Mouse (Mus musculus) heart, adult 2 months (tissue): ENCODE data around the gene Vps41. TPM values are rescaled to one million over a fixed set of nuclear protein-coding genes. Genes with fewer than 3 reads are reported as not detected.
A peak's percentile ranks its signal among the peaks of the same experiment; 100 is the strongest.

Experiments used
- DNase-seq, 2 experiments: peaks; one replicate each; pipeline ENCODE4 v3.0.0; 2021
- H3K27ac ChIP-seq: fragments of 200-600 bp; 2 replicates; pipeline ENCODE4 v1.8.1; 2022
- H3K27me3 ChIP-seq: fragments of 200-500 bp; 2 replicates; pipeline ENCODE4 v1.6.1; 2012; ENCODE audit warnings: mild to moderate bottlenecking, low read length, inconsistent platforms, mixed read lengths; ENCODE audit not compliant: control insufficient read depth, insufficient read depth
- H3K36me3 ChIP-seq: fragments of 200-500 bp; 2 replicates; pipeline ENCODE4 v1.6.1; 2012; ENCODE audit warnings: low read length, inconsistent platforms; ENCODE audit not compliant: control insufficient read depth, insufficient read depth
- H3K4me1 ChIP-seq: fragments of 200-500 bp; 2 replicates; pipeline ENCODE4 v1.6.1; 2011; ENCODE audit warnings: low read length; ENCODE audit not compliant: control insufficient read depth, insufficient read depth
- H3K4me3 ChIP-seq: fragments of 200-600 bp; 2 replicates; pipeline ENCODE4 v1.8.1; 2022
- H3K79me2 ChIP-seq: fragments of 200-500 bp; replicated peaks from 2 replicates; pipeline ENCODE4 v1.6.1; 2012; ENCODE audit warnings: mild to moderate bottlenecking, inconsistent platforms, low read length, moderate library complexity, mixed read lengths; ENCODE audit not compliant: control insufficient read depth, insufficient read depth
- H3K9ac ChIP-seq: fragments of 200-500 bp; 2 replicates; pipeline ENCODE4 v1.6.1; 2012; ENCODE audit warnings: low read depth, mild to moderate bottlenecking, control low read depth, inconsistent platforms, low read length, mixed read lengths
- CTCF ChIP-seq: fragments of 200-600 bp; IDR thresholded peaks from 2 replicates; pipeline ENCODE4 v1.8.1; 2022; ENCODE audit warnings: antibody characterized with exemption, mild to moderate bottlenecking, moderate library complexity
- EP300 ChIP-seq: fragments of 200-500 bp; IDR thresholded peaks from 2 replicates; pipeline ENCODE4 v1.6.1; 2011; ENCODE audit warnings: low read depth, low read length, control low read depth; ENCODE audit not compliant: insufficient read depth
- POLR2A ChIP-seq: fragments of 200-500 bp; IDR thresholded peaks from 2 replicates; pipeline ENCODE4 v1.6.1; 2011; ENCODE audit warnings: mild to moderate bottlenecking, low read depth, low read length, control low read depth; ENCODE audit not compliant: insufficient read depth
- WGBS: fragments of 180-500 bp; shearing (Covaris S2); methylation state at CpG from one replicate; pipeline ENCODE4 v1.1.7; 2018; 5-methylcytosine and 5-hydroxymethylcytosine counted together
- intact Hi-C: fragments of 180-260 bp; cut with DNase I; formaldehyde crosslinking; loops from one replicate; pipeline ENCODE4 v1.15.1; 2025
- polyA plus RNA-seq: library from polyadenylated mRNA; depleted of rRNA; stranded (reverse); fragments of >200 nt; gene quantifications from 2 replicates; pipeline ENCODE4 v1.2.3, GENCODE M21; 2012
- total RNA-seq, 2 experiments: library from RNA; stranded (reverse); gene quantifications; 2 replicates each; pipeline ENCODE4 v1.2.3; 2021

The Vps41 gene
- total and polyA plus RNA-seq, 3 experiments: 13.9 to 31.3 (median 28.2) TPM

DNA sequence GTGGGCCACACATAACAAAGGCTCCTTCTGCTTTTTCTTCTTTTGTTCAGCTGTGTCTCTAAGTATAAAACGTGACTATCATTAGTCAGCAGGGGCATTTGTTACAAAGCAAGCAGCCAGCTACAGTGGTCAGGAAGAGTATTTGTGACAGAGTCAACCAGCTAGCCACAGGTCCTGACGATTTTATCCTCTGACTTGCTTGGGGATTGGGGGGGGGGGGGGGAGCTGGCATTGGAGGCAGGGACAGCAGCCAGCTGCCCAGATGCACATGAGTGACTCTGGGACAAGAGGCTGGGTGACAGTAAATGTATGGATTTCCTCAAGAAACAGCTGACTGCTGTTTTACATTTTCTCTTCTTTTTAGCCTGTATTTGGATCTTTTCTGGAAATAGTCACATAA lies 50.8 kb downstream of the Vps41 start:
- H3K4me3 ChIP-seq: no peak overlapping the region

DNA sequence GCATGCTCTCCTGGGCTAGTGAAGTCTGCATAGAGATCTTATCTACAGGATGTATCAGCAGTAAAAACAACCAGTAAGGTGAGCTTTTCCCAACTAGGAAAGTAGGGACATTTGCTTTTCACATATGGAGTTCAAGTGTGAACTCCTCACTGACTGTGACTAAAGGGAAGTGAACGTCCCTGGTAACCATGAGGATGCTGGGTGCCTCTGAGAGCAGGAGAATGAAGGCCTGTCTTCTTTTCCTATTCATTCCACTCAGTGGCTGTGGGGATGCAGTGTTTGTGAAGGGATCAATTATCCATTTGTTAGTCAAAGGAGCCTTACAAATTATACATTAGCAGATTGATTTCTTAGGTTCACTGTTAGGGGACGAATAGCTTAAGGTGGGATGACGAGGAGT lies 51.4 kb downstream of the Vps41 start:
- H3K4me1 ChIP-seq: peaks cover 4% of the 10 kb centered on the region
- WGBS: 80% methylated on average over 3 of the region's 3 CpGs
- H3K4me3 ChIP-seq: no peak overlapping the region
- no peak overlapping the region for H3K9ac ChIP-seq
- H3K36me3 ChIP-seq: peaks cover 2% of the 10 kb centered on the region; the same call in 1 of the 2 replicates
- no peak for TF ChIP-seq EP300
- no peak for TF ChIP-seq CTCF
- TF ChIP-seq POLR2A: no peak
- H3K79me2 ChIP-seq: no peaks in the 10 kb centered on the region
- no peak for DNase-seq
- no peaks in the 10 kb centered on the region for H3K27me3 ChIP-seq
- intact Hi-C loops: no loop called here
- H3K27ac ChIP-seq: no peak overlapping the region

More for the DNA sequence above, 50.8 kb downstream of the Vps41 start:
- Histone ChIP-seq H3K4me1 (peaks cover 2% of the 10 kb centered on the region; the same call in 1 of the 2 replicates), H3K27me3 (no peaks in the 10 kb centered on the region), H3K36me3 (peaks cover 2% of the 10 kb centered on the region; the same call in 1 of the 2 replicates), H3K27ac (no peak overlapping the region), H3K79me2 (no peaks in the 10 kb centered on the region), H3K9ac (no peak overlapping the region)
- no peak for TF ChIP-seq POLR2A
- WGBS: 16% methylated on average over 2 of the region's 2 CpGs
- intact Hi-C loops: no loop called here
- DNase-seq: no peak

DNA sequence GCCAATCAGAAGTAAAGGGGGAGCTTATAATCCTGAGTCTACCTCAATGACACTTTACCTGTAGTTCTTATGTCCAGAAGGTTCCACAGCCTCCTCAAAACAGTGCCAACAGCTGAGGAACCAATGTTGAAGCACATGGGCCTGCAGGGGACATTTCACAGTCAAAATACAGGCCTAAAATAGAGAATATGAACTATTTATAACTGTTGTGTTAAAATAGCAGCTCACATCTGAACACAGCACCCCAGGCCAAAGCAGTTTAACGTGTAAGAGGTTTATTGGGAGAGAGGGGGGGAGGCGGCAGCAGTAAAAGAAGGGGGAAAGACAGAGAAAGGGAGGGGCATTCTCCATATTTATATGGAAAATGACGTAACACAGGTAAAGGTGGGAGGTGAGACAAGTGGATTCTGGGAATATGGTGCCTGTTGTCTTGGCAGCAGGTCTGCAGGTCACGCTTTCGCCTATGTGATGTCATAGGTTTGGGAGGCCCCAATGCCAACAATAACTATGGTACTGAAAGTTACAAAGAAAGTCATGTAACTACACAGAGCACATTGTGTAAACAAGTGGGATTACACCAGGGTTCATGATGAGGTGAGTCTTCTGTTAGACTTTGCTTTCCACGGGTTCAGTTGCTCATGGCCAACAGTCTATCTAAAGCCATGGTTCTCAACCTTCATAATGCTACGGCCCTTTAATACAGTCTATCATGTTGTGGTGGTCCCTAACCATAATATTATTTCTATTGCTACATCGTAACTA lies 56.5 kb downstream of the Vps41 start:
- TF ChIP-seq CTCF (no peak), EP300 (no peak), POLR2A (no peak)
- no peaks in the 10 kb centered on the region for H3K79me2 ChIP-seq
- no peak overlapping the region for H3K9ac ChIP-seq
- no peaks in the 10 kb centered on the region for H3K27me3 ChIP-seq
- no peak for DNase-seq
- peak overlapping the region; percentile 29; the same call in 1 of the 2 replicates for H3K27ac ChIP-seq
- H3K4me3 ChIP-seq: no peak overlapping the region
- peaks cover 6% of the 10 kb centered on the region for H3K4me1 ChIP-seq
- H3K36me3 ChIP-seq: no peaks in the 10 kb centered on the region
- intact Hi-C loops: no loop called here
- WGBS: 89% methylated on average over 8 of the region's 8 CpGs

DNA sequence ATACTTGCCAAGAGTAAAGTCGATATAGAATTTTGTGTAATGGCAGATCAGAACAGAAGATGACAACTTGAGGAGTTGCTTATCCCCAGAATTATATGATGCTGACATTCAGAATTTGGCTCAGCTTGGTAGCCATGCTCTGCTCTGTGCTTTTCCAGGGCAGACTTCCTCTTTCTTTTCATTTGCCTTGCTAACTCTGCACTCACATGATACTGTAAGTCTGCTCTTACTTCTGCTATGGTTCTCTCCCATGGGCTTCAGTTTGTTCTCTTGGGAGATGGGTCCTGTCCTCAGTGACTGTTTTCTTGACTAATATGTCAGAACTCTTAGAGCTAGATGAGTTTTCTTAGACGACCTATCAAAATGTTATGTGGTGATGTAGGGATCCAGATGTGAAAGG lies 64.2 kb downstream of the Vps41 start:
- no peak for DNase-seq
- TF ChIP-seq EP300 (no peak), CTCF (no peak), POLR2A (no peak)

DNA sequence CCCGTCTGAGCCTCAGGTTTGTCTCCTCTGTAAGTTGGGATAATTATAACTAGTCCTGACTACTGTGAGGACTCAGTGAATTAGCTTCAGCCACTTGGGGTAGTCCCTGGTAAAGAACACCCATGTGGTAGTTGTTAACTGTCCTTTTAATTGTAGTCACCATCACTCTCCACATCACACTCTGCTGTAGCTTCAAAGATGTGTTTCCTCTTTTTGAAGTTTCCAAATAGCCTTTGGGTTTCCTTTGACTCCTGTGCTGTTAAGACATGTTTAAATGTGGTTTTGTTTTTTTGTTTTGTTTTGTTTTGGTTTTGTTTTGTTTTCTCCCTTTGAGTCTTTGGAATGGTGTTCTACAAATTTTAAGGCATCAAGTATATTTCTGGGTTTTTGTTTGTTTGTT lies 68.6 kb downstream of the Vps41 start:
- intact Hi-C loops: no loop called here
- TF ChIP-seq CTCF (no peak), POLR2A (no peak), EP300 (no peak)
- H3K27ac ChIP-seq: no peak overlapping the region
- H3K9ac ChIP-seq: no peak overlapping the region
- no peak for DNase-seq
- H3K27me3 ChIP-seq: no peaks in the 10 kb centered on the region
- H3K36me3 ChIP-seq: no peaks in the 10 kb centered on the region
- no peaks in the 10 kb centered on the region for H3K4me1 ChIP-seq
- WGBS: 82% methylated on average over 1 of the region's 1 CpGs
- H3K79me2 ChIP-seq: no peaks in the 10 kb centered on the region
- no peak overlapping the region for H3K4me3 ChIP-seq

More for the DNA sequence above, 64.2 kb downstream of the Vps41 start:
- intact Hi-C loops: no loop called here
- 67% methylated on average over 2 of the region's 2 CpGs for WGBS
- no peak overlapping the region for H3K27ac ChIP-seq
- H3K4me3 ChIP-seq: no peak overlapping the region
- H3K9ac ChIP-seq: no peak overlapping the region
- H3K27me3 ChIP-seq: no peaks in the 10 kb centered on the region
- no peaks in the 10 kb centered on the region for H3K36me3 ChIP-seq
- no peaks in the 10 kb centered on the region for H3K4me1 ChIP-seq
- no peaks in the 10 kb centered on the region for H3K79me2 ChIP-seq

DNA sequence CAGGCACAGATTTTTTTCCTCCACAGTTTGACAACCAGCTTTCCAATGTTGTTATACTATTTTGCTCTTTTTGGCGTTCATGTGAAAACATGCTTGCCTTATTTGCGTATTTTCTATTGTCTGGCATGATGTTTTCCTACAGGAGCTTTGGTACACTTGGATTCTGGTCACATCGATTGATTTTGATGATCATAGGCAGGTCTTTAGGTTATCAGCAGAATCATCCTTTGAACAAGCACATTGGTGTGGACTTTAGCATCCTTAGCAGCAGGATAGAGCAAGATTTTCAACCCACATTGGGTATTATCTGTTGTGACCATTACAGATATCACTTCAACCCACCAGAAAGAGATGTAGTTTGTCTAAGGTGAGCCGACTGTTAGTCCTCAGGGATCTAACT lies 71.0 kb downstream of the Vps41 start:
- intact Hi-C loops: no loop called here
- Histone ChIP-seq H3K27me3 (no peaks in the 10 kb centered on the region), H3K27ac (no peak overlapping the region), H3K9ac (no peak overlapping the region), H3K4me3 (no peak overlapping the region), H3K79me2 (no peaks in the 10 kb centered on the region), H3K36me3 (no peaks in the 10 kb centered on the region), H3K4me1 (peaks cover 1% of the 10 kb centered on the region; the same call in 1 of the 2 replicates)
- WGBS: 92% methylated on average over 4 of the region's 4 CpGs
- no peak for DNase-seq
- no peak for TF ChIP-seq EP300
- TF ChIP-seq POLR2A: no peak
- TF ChIP-seq CTCF: no peak
